Mouse (Mus musculus): ENCODE measurements around the gene Dlx1. TPM values are rescaled to one million over a fixed set of nuclear protein-coding genes. Genes with fewer than 3 reads are reported as not detected.

The Dlx1 gene
- polyA plus RNA-seq (2015; fragmentation: Nextera tagmentation; extraction: Ambion mirVana) = 0.77 and 1.3 TPM in 2 replicates

GRCm38 (mm10) chr2:71528014-71528713 lies at the start of gene Dlx1:
Gene Dlx1 (plus strand): TSS chr2:71528113.
- H3K36me3 ChIP-seq = no peaks in the 10 kb centered on the region
- peak within 1 kb of the TSS; percentile 39 for H3K4me3 ChIP-seq
- H3K9me3 ChIP-seq = no peaks in the 10 kb centered on the region
- H3K9ac ChIP-seq = no peak within 1 kb of the TSS
- no peak for ATAC-seq (ENCODE audit: low read depth)
- peak within 1 kb of the TSS; percentile 64 for H3K4me2 ChIP-seq
- under 1% methylated on average over 26 of the region's 26 CpGs for WGBS
- H3K4me1 ChIP-seq (replicated peaks) = peaks cover 23% of the 10 kb centered on the region
- peaks cover 99% of the 10 kb centered on the region for H3K27me3 ChIP-seq
- no peak within 1 kb of the TSS for H3K27ac ChIP-seq (replicated peaks)

DNA sequence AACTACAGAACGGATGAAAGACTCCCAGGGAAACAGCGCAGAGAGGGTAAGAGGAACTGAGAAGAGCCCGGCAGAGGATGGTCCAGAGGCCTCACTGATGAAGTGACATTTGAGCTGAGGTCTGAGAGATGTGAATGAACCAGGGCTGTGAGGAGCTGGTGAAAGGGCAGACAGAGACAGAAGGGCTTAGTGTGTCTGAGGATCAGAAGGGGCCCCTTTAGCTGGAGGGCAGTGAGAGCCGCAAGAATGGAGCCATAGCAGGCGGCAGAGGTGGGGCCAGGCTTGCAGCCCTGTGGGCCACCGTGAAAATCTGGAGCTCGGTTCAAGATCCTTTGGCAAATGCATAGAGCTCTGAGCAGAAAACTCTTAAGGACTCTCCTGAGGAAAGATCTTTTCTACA lies 48.0 kb upstream of the Dlx1 start:
- Histone ChIP-seq H3K4me2 (no peak overlapping the region), H3K27me3 (no peaks in the 10 kb centered on the region), H3K36me3 (no peaks in the 10 kb centered on the region), H3K9me3 (no peaks in the 10 kb centered on the region; the same call in 1 of the 2 replicates), H3K4me3 (no peak overlapping the region), H3K4me1 (replicated peaks) (peaks cover 17% of the 10 kb centered on the region), H3K9ac (0 out of 2 replicates have a peak overlapping the region, but pooled peaks have one; percentile 26), H3K27ac (replicated peaks) (no peak overlapping the region)
- ATAC-seq (ENCODE audit: low read depth) = no peak
- WGBS = 8% methylated on average over 7 of the region's 7 CpGs

- Histone ChIP-seq H3K4me2 (no peak overlapping the region), H3K27ac (replicated peaks) (no peak overlapping the region), H3K4me1 (replicated peaks) (peaks cover 14% of the 10 kb centered on the region), H3K9ac (no peak overlapping the region), H3K36me3 (no peaks in the 10 kb centered on the region), H3K4me3 (no peak overlapping the region), H3K27me3 (no peaks in the 10 kb centered on the region), H3K9me3 (no peaks in the 10 kb centered on the region; the same call in 1 of the 2 replicates)
- 81% methylated on average over 6 of the region's 6 CpGs for WGBS
- ATAC-seq (ENCODE audit: low read depth) = no peak
Measured at GRCm38 (mm10) chr2:71481825-71482224, 46.1 kb upstream of the Dlx1 start.

GRCm38 (mm10) chr2:71483046-71483716 lies 44.7 kb upstream of the Dlx1 start:
- Histone ChIP-seq H3K4me1 (replicated peaks) (peaks cover 14% of the 10 kb centered on the region), H3K9ac (no peak overlapping the region), H3K36me3 (no peaks in the 10 kb centered on the region), H3K27me3 (no peaks in the 10 kb centered on the region), H3K9me3 (no peaks in the 10 kb centered on the region), H3K27ac (replicated peaks) (no peak overlapping the region), H3K4me2 (no peak overlapping the region), H3K4me3 (no peak overlapping the region)
- 63% methylated on average over 10 of the region's 10 CpGs for WGBS
- no peak for ATAC-seq (ENCODE audit: low read depth)

GRCm38 (mm10) chr2:71483717-71484066 lies 44.2 kb upstream of the Dlx1 start:
- peaks cover 14% of the 10 kb centered on the region for H3K4me1 ChIP-seq (replicated peaks)
- ATAC-seq (ENCODE audit: low read depth) = no peak
- no peak overlapping the region for H3K4me3 ChIP-seq
- no peak overlapping the region for H3K9ac ChIP-seq
- H3K9me3 ChIP-seq = no peaks in the 10 kb centered on the region
- H3K36me3 ChIP-seq = no peaks in the 10 kb centered on the region
- no peaks in the 10 kb centered on the region for H3K27me3 ChIP-seq
- H3K4me2 ChIP-seq = no peak overlapping the region
- H3K27ac ChIP-seq (replicated peaks) = no peak overlapping the region
- 17% methylated on average over 5 of the region's 5 CpGs for WGBS

DNA sequence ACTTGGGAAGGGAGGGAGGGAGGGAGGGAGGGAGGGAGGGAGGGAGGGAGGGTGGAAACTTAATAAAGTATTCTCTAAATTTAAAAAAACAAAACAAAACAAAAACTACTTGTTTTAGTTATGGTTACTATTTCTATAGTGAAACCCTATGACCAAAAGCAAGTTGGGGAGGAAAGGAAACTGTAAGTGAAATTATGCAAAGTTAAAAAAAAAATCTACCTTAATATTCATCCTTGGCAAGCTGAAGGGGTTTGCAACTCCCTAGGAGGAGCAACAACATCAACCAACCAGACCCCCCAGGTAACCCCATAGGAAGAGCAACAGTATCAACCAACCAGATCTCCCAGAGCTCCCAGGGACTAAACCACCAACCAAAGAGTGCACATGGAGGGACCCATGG lies 36.6 kb upstream of the Dlx1 start:
- Histone ChIP-seq H3K27ac (replicated peaks) (no peak overlapping the region), H3K27me3 (no peaks in the 10 kb centered on the region), H3K4me3 (no peak overlapping the region), H3K4me1 (replicated peaks) (no peaks in the 10 kb centered on the region; the same call in 1 of the 2 replicates), H3K9ac (no peak overlapping the region), H3K4me2 (no peak overlapping the region), H3K36me3 (no peaks in the 10 kb centered on the region), H3K9me3 (no peaks in the 10 kb centered on the region)
- ATAC-seq (ENCODE audit: low read depth) = no peak

GRCm38 (mm10) chr2:71493161-71493683 lies 34.7 kb upstream of the Dlx1 start:
- no peak overlapping the region for H3K4me2 ChIP-seq
- H3K27me3 ChIP-seq = no peaks in the 10 kb centered on the region
- H3K4me1 ChIP-seq (replicated peaks) = no peaks in the 10 kb centered on the region; the same call in 1 of the 2 replicates
- ATAC-seq (ENCODE audit: low read depth) = no peak
- H3K9ac ChIP-seq = no peak overlapping the region
- H3K9me3 ChIP-seq = no peaks in the 10 kb centered on the region
- WGBS = 67% methylated on average over 12 of the region's 12 CpGs
- H3K4me3 ChIP-seq = no peak overlapping the region
- H3K36me3 ChIP-seq = no peaks in the 10 kb centered on the region
- H3K27ac ChIP-seq (replicated peaks) = no peak overlapping the region

DNA sequence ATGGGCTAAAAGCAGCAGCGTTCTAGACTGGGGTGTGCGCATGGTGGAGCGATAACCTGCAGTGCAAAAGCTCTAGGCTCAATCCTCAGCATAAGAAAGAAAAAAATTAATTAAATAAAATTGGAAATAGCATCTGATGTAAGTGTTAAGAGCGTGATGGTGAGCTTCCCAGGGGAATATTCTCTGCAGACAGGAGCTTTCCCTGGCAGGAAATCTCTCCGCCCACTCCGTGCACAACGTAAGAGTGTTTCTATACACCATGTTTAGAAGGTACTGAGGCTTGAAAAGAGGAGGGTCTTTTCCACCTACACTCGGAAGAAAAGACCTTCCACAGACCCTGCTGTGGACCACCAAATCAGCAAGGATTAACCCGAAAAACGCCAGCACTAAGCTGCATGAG lies 33.4 kb upstream of the Dlx1 start:
- Histone ChIP-seq H3K9ac (no peak overlapping the region), H3K9me3 (no peaks in the 10 kb centered on the region), H3K27ac (replicated peaks) (no peak overlapping the region), H3K4me3 (no peak overlapping the region), H3K4me2 (no peak overlapping the region), H3K27me3 (no peaks in the 10 kb centered on the region), H3K36me3 (no peaks in the 10 kb centered on the region), H3K4me1 (replicated peaks) (peaks cover 4% of the 10 kb centered on the region; the same call in 1 of the 2 replicates)
- 62% methylated on average over 10 of the region's 10 CpGs for WGBS
- no peak for ATAC-seq (ENCODE audit: low read depth)

GRCm38 (mm10) chr2:71494971-71495370 lies 32.9 kb upstream of the Dlx1 start:
- no peak for ATAC-seq (ENCODE audit: low read depth)
- no peaks in the 10 kb centered on the region for H3K36me3 ChIP-seq
- no peak overlapping the region for H3K4me2 ChIP-seq
- H3K9ac ChIP-seq = no peak overlapping the region
- peaks cover 9% of the 10 kb centered on the region; the same call in 1 of the 2 replicates for H3K4me1 ChIP-seq (replicated peaks)
- H3K9me3 ChIP-seq = no peaks in the 10 kb centered on the region
- H3K27ac ChIP-seq (replicated peaks) = no peak overlapping the region
- WGBS = 19% methylated on average over 4 of the region's 4 CpGs
- no peaks in the 10 kb centered on the region; the same call in 1 of the 2 replicates for H3K27me3 ChIP-seq
- H3K4me3 ChIP-seq = no peak overlapping the region

DNA sequence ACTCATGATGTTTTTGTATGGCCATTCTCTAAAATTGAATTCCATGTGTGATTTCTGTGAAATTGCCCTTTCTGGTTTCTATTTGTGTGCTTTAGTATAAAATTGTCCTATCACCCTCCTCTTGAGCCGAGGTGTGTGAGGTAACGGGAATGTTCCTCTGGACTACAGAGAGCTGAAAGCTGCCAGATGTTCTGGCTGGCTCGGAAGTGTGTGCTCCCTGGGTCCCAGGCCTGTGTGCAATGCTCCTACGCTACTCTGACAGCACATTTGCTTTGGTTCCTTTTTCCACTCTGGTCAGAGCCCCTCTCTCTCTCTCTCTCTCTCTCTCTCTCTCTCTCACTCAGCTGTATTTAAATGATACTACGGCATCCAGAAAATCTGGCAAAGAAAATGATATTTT lies 30.7 kb upstream of the Dlx1 start:
- no peak overlapping the region for H3K27ac ChIP-seq (replicated peaks)
- no peaks in the 10 kb centered on the region for H3K36me3 ChIP-seq
- H3K4me2 ChIP-seq = no peak overlapping the region
- WGBS = 54% methylated on average over 5 of the region's 5 CpGs
- H3K4me3 ChIP-seq = no peak overlapping the region
- ATAC-seq (ENCODE audit: low read depth) = no peak
- H3K27me3 ChIP-seq = no peaks in the 10 kb centered on the region; the same call in 1 of the 2 replicates
- H3K9ac ChIP-seq = no peak overlapping the region
- no peaks in the 10 kb centered on the region for H3K9me3 ChIP-seq
- peaks cover 11% of the 10 kb centered on the region; the same call in 1 of the 2 replicates for H3K4me1 ChIP-seq (replicated peaks)

- no peaks in the 10 kb centered on the region for H3K36me3 ChIP-seq
- no peak overlapping the region for H3K9ac ChIP-seq
- no peak for ATAC-seq (ENCODE audit: low read depth)
- no peak overlapping the region for H3K4me3 ChIP-seq
- no peak overlapping the region for H3K27ac ChIP-seq (replicated peaks)
- no peaks in the 10 kb centered on the region; the same call in 1 of the 2 replicates for H3K27me3 ChIP-seq
- peaks cover 11% of the 10 kb centered on the region; the same call in 1 of the 2 replicates for H3K4me1 ChIP-seq (replicated peaks)
- no peak overlapping the region for H3K4me2 ChIP-seq
- WGBS = 66% methylated on average over 16 of the region's 16 CpGs
- H3K9me3 ChIP-seq = no peaks in the 10 kb centered on the region
Measured at GRCm38 (mm10) chr2:71499276-71500230, 28.4 kb upstream of the Dlx1 start.
